Mouse (Mus musculus) heart, postnatal 0 days (tissue): ENCODE data around the gene Mul1.

Experiments used
- CTCF ChIP-seq: IDR thresholded peaks from 2 replicates; pipeline ENCODE4 v1.5.1; 2016; ENCODE audit warnings: antibody characterized with exemption, control low read depth, low read depth
- EP300 ChIP-seq: IDR thresholded peaks from 2 replicates; pipeline ENCODE4 v1.6.1; 2016; ENCODE audit warnings: antibody characterized with exemption, low read depth

GRCm38 (mm10) chr4:138462971-138463831, 28.7 kb downstream of the Mul1 start:
- no peak; the same call in 1 of the 2 replicates for TF ChIP-seq CTCF
- TF ChIP-seq EP300 = no peak
